Mouse (Mus musculus): ENCODE measurements around the gene Rchy1. TPM values are rescaled to one million over a fixed set of nuclear protein-coding genes. Genes with fewer than 3 reads are reported as not detected.
A peak's percentile ranks its signal among the peaks of the same experiment; 100 is the strongest.
"Not testable (repeated sequence)": the region's sequence is repeated elsewhere in the genome, so short reads cannot be mapped to it uniquely, and the experiment has no call there.

Gene Rchy1
- total RNA-seq, 1 experiment, result 31.6 TPM

DNA sequence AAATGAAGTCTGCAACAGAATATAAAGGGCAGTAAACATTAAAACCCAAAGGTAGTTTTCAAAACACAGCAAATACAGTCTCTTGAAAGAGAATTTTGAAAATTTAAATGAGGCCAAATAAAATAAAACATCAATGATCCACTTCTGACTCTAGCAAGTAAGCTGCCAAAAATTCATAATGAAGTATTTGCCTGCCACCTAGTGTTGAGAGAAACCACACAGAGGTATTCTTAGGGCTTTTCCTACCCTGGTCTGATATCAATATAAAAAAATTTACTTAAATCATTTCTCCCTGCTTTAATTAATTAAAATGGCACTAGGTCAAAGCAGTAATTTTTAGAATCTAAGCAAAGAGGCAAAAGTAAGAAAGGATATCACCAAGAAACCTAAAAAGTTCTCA is 11.5 kb downstream of the Rchy1 start:
- in situ Hi-C loops (cut with MboI; ENCODE audit: low sequenced_read_pairs in 2 of 2, unreplicated experiment in 2 of 2), result no loop called here
- no peak overlapping the region for H3K27ac ChIP-seq (ENCODE audit: insufficient read depth, low read depth, low read length, poor library complexity, severe bottlenecking)
- TF ChIP-seq CHD2 (IDR thresholded peaks at IDR 0.05; ENCODE audit: low read depth, low read length), result no peak
- TF ChIP-seq ZC3H11A (IDR thresholded peaks at IDR 0.05; ENCODE audit: borderline replicate concordance, low read depth, low read length), result no peak
- no peak for TF ChIP-seq MAFK (IDR thresholded peaks at IDR 0.05; ENCODE audit: insufficient read depth, low read depth, low read length)
- no peak for TF ChIP-seq HCFC1 (IDR thresholded peaks at IDR 0.05; ENCODE audit: borderline replicate concordance, insufficient read depth, low read length)
- TF ChIP-seq ZNF384 (IDR thresholded peaks at IDR 0.05; ENCODE audit: low read depth, low read length), result no peak
- no peak for DNase-seq (ENCODE audit: low read depth, low spot score)
- peaks cover 0 to 4% of the 10 kb centered on the region in 2 experiments; a peak in 2 of 4 replicates for H3K4me1 ChIP-seq (ENCODE audit: control insufficient read depth in 2 of 2, insufficient read depth in 2 of 2, low read length in 2 of 2, poor library complexity in 1 of 2)
- H3K36me3 ChIP-seq (ENCODE audit: control insufficient read depth, insufficient read depth, low read length, poor library complexity, severe bottlenecking), result peaks cover 10% of the 10 kb centered on the region
- no peaks in the 10 kb centered on the region for H3K9me3 ChIP-seq (ENCODE audit: control insufficient read depth, insufficient read depth, low read depth, low read length)
- H3K4me3 ChIP-seq (ENCODE audit: insufficient read depth in 1 of 2, low read depth in 1 of 2, low read length in 2 of 2, poor library complexity in 1 of 2, severe bottlenecking in 1 of 2), result no peak overlapping the region
- no peak overlapping the region for H3K9ac ChIP-seq (ENCODE audit: insufficient read depth, low read depth, low read length, poor library complexity, severe bottlenecking)

DNA sequence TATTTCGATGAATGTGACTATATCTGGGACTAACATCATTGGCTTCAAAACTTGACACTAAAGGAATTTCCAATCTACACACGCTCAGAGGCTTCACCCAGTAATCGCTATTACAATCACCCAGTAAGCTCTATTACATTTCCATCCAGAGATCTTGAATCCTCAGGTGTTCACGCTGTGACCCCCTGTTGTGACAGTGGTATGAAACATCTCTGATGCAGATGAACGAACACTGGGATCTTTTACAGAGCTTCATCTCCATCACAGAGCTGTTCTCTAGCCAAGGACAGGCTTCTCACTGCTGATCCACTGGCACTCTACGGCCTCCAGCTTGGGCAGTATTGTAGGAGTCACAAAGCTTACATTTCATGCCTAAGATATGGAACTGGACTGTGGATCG is 13.4 kb downstream of the Rchy1 start:
- in situ Hi-C loops (cut with MboI; ENCODE audit: low sequenced_read_pairs in 2 of 2, unreplicated experiment in 2 of 2), result loop anchor here in 1 of 2 experiments (25.0 kb wide), 1 partner anchor 88 kb away; the partner anchor contains the start of gene Cdkl2
- H3K36me3 ChIP-seq (ENCODE audit: control insufficient read depth, insufficient read depth, low read length, poor library complexity, severe bottlenecking), result peaks cover 9% of the 10 kb centered on the region

DNA sequence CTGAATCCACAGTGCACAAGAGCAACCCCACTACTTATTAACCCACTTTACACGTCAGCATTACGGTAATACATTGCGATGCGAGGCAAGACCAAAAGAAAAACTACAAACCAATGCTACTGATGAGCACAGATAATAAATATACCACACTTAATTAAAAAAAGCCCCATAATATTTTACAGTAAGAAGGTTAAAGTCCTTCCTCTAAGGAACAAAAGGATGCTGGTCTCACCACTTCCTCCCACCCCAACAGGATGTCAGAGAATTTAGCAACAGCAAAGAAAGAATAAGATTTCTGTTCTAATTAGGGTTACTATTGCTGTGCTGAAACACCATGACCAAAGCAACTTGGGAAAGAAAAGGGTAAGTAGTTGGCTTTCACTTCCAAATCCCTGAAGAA is 15.9 kb downstream of the Rchy1 start:
- no peak for DNase-seq (ENCODE audit: low read depth, low spot score)
- in situ Hi-C loops (cut with MboI; ENCODE audit: low sequenced_read_pairs in 2 of 2, unreplicated experiment in 2 of 2), result loop anchor here in 1 of 2 experiments (25.0 kb wide), 1 partner anchor 90 kb away; the partner anchor contains the start of gene Cdkl2

More for the DNA sequence above, 13.4 kb downstream of the Rchy1 start:
- H3K9me3 ChIP-seq (ENCODE audit: control insufficient read depth, insufficient read depth, low read depth, low read length), result no peaks in the 10 kb centered on the region
- TF ChIP-seq HCFC1 (IDR thresholded peaks at IDR 0.05; ENCODE audit: borderline replicate concordance, insufficient read depth, low read length) (no peak), MAFK (IDR thresholded peaks at IDR 0.05; ENCODE audit: insufficient read depth, low read depth, low read length) (no peak), ZNF384 (IDR thresholded peaks at IDR 0.05; ENCODE audit: low read depth, low read length) (no peak), ZC3H11A (IDR thresholded peaks at IDR 0.05; ENCODE audit: borderline replicate concordance, low read depth, low read length) (no peak), CHD2 (IDR thresholded peaks at IDR 0.05; ENCODE audit: low read depth, low read length) (no peak)
- DNase-seq (ENCODE audit: low read depth, low spot score), result peak; percentile 56
- no peak overlapping the region for H3K27ac ChIP-seq (ENCODE audit: insufficient read depth, low read depth, low read length, poor library complexity, severe bottlenecking)
- H3K4me3 ChIP-seq (ENCODE audit: insufficient read depth in 1 of 2, low read depth in 1 of 2, low read length in 2 of 2, poor library complexity in 1 of 2, severe bottlenecking in 1 of 2), result no peak overlapping the region
- peaks cover 0 to 8% of the 10 kb centered on the region in 2 experiments; a peak in 2 of 4 replicates for H3K4me1 ChIP-seq (ENCODE audit: control insufficient read depth in 2 of 2, insufficient read depth in 2 of 2, low read length in 2 of 2, poor library complexity in 1 of 2)
- H3K9ac ChIP-seq (ENCODE audit: insufficient read depth, low read depth, low read length, poor library complexity, severe bottlenecking), result no peak overlapping the region

DNA sequence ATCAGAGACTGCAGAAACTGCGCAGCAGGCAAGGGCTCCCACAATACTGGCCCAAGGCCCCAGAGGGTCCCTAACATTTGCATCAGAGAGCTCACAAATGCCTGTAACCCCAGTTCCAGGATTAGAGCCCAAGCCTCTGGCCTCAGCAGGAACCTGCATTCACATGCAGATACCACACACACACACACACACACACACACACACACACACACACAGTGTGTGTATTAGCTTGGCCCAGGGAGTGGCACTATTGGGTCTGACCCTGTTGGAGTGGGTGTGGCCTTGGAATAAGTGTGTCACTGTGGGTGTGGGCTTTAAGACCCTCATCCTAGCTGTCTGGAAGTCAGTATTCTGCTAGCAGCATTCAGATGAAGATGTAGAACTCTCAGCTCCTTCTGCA is 17.3 kb downstream of the Rchy1 start:
- H3K27ac ChIP-seq (ENCODE audit: insufficient read depth, low read depth, low read length, poor library complexity, severe bottlenecking); H3K9ac ChIP-seq (ENCODE audit: insufficient read depth, low read depth, low read length, poor library complexity, severe bottlenecking); H3K9me3 ChIP-seq (ENCODE audit: control insufficient read depth, insufficient read depth, low read depth, low read length); H3K4me3 ChIP-seq (ENCODE audit: insufficient read depth in 1 of 2, low read depth in 1 of 2, low read length in 2 of 2, poor library complexity in 1 of 2, severe bottlenecking in 1 of 2); H3K36me3 ChIP-seq (ENCODE audit: control insufficient read depth, insufficient read depth, low read length, poor library complexity, severe bottlenecking); H3K4me1 ChIP-seq (ENCODE audit: control insufficient read depth in 2 of 2, insufficient read depth in 2 of 2, low read length in 2 of 2, poor library complexity in 1 of 2); DNase-seq (ENCODE audit: low read depth, low spot score): not testable (repeated sequence)
- in situ Hi-C loops (cut with MboI; ENCODE audit: low sequenced_read_pairs in 2 of 2, unreplicated experiment in 2 of 2), result loop anchor here in 1 of 2 experiments (25.0 kb wide), 1 partner anchor 92 kb away; the partner anchor contains the start of gene Cdkl2

More for the DNA sequence above, 15.9 kb downstream of the Rchy1 start:
- no peak overlapping the region for H3K4me3 ChIP-seq (ENCODE audit: insufficient read depth in 1 of 2, low read depth in 1 of 2, low read length in 2 of 2, poor library complexity in 1 of 2, severe bottlenecking in 1 of 2)
- TF ChIP-seq ZC3H11A (IDR thresholded peaks at IDR 0.05; ENCODE audit: borderline replicate concordance, low read depth, low read length) (no peak), CHD2 (IDR thresholded peaks at IDR 0.05; ENCODE audit: low read depth, low read length) (no peak), ZNF384 (IDR thresholded peaks at IDR 0.05; ENCODE audit: low read depth, low read length) (no peak), HCFC1 (IDR thresholded peaks at IDR 0.05; ENCODE audit: borderline replicate concordance, insufficient read depth, low read length) (no peak), MAFK (IDR thresholded peaks at IDR 0.05; ENCODE audit: insufficient read depth, low read depth, low read length) (no peak)
- no peaks in the 10 kb centered on the region for H3K9me3 ChIP-seq (ENCODE audit: control insufficient read depth, insufficient read depth, low read depth, low read length)
- H3K36me3 ChIP-seq (ENCODE audit: control insufficient read depth, insufficient read depth, low read length, poor library complexity, severe bottlenecking), result peaks cover 4% of the 10 kb centered on the region
- no peak overlapping the region for H3K27ac ChIP-seq (ENCODE audit: insufficient read depth, low read depth, low read length, poor library complexity, severe bottlenecking)
- H3K4me1 ChIP-seq (ENCODE audit: control insufficient read depth in 2 of 2, insufficient read depth in 2 of 2, low read length in 2 of 2, poor library complexity in 1 of 2), result peaks cover 0 to 8% of the 10 kb centered on the region in 2 experiments; a peak in 2 of 4 replicates
- no peak overlapping the region for H3K9ac ChIP-seq (ENCODE audit: insufficient read depth, low read depth, low read length, poor library complexity, severe bottlenecking)

DNA sequence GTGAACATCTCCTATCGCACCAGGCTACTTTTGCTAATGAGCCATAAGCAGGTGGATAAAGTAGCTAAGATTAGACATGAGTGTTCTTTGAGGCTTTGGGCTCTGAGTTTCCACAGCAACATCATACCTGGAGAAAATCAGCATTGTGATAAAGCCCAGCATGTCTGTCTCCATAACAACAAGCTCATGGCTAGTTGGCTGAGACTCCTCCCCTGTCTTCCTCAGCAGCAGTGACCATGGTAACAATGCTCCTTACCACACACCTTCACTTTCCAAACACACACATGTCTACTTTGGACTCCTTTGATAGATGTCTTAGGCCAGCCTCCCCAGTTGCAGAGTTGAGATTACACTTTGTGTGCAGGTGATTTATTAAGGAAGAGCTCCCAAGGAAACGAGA is 49.6 kb downstream of the Rchy1 start:
- no peak overlapping the region for H3K9ac ChIP-seq (ENCODE audit: insufficient read depth, low read depth, low read length, poor library complexity, severe bottlenecking)
- no peaks in the 10 kb centered on the region for H3K9me3 ChIP-seq (ENCODE audit: control insufficient read depth, insufficient read depth, low read depth, low read length)
- TF ChIP-seq ZNF384 (IDR thresholded peaks at IDR 0.05; ENCODE audit: low read depth, low read length), result no peak
- TF ChIP-seq HCFC1 (IDR thresholded peaks at IDR 0.05; ENCODE audit: borderline replicate concordance, insufficient read depth, low read length), result no peak
- TF ChIP-seq MAFK (IDR thresholded peaks at IDR 0.05; ENCODE audit: insufficient read depth, low read depth, low read length), result no peak
- TF ChIP-seq CHD2 (IDR thresholded peaks at IDR 0.05; ENCODE audit: low read depth, low read length), result no peak
- no peak for TF ChIP-seq ZC3H11A (IDR thresholded peaks at IDR 0.05; ENCODE audit: borderline replicate concordance, low read depth, low read length)
- in situ Hi-C loops (cut with MboI; ENCODE audit: low sequenced_read_pairs in 2 of 2, unreplicated experiment in 2 of 2), result no loop called here
- no peaks in the 10 kb centered on the region for H3K36me3 ChIP-seq (ENCODE audit: control insufficient read depth, insufficient read depth, low read length, poor library complexity, severe bottlenecking)
- no peak for DNase-seq (ENCODE audit: low read depth, low spot score)
- H3K4me1 ChIP-seq (ENCODE audit: control insufficient read depth in 2 of 2, insufficient read depth in 2 of 2, low read length in 2 of 2, poor library complexity in 1 of 2), result no peaks in the 10 kb centered on the region
- H3K27ac ChIP-seq (ENCODE audit: insufficient read depth, low read depth, low read length, poor library complexity, severe bottlenecking), result no peak overlapping the region
- no peak overlapping the region for H3K4me3 ChIP-seq (ENCODE audit: insufficient read depth in 1 of 2, low read depth in 1 of 2, low read length in 2 of 2, poor library complexity in 1 of 2, severe bottlenecking in 1 of 2)
